Mouse (Mus musculus) bone marrow macrophage, adult 2 months (primary cell): ENCODE results near the gene Epha10.

Experiments
- CTCF ChIP-seq: IDR thresholded peaks from 2 replicates; pipeline ENCODE4 v1.5.1; 2012; ENCODE audit warnings: low read depth, mild to moderate bottlenecking, low read length, moderate library complexity
- POLR2A ChIP-seq: IDR thresholded peaks from 2 replicates; pipeline ENCODE4 v1.6.1; 2012; ENCODE audit warnings: mild to moderate bottlenecking, low read depth, low read length, borderline replicate concordance

DNA sequence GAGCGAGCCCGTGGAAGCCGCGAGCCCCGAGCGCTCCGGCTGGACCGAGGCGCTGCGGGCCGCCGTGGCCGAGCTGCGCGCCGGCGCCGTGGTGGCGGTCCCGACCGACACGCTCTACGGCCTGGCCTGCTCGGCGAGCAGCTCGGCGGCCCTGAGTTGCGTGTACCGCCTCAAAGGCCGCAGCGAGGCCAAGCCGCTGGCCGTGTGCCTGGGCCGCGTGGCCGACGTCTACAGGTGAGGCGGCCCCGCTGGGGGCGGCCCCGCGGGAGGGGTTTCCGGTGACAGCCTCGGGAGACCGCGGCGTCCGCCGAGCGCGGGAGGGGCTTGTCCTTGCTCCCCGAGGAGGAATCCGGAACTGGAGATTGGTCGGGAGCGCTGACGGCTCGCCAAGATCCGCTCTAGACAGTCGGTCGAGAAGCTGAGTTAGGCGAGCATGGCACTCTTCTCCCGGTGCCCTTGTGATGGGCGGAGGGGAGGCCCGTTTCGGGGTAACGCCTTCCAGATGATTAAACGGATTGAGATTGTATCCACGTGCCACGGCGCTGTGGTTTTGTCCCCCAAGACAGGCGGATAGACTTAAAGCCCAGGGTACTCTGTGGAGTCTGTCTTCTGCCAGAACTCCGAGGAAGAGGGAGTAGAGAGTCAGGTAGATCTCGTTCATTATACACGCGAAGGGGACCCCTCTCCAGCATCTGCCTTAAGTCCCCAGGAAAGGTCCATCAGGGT is 29.6 kb upstream of the Epha10 start, which contains the start of gene 1110065P20Rik:
- TF ChIP-seq CTCF (no peak), POLR2A (no peak)
